Mouse (Mus musculus) small intestine, adult 2 months (tissue): ENCODE measurements at regions not wholly inside any gene's neighbourhood (a gene's known extent, or its start where the extent isn't known, plus 50 kb on each side); places are given as distances from the start of the nearest gene placed in this dataset.
"Not testable (repeated sequence)": the region's sequence is repeated elsewhere in the genome, so short reads cannot be mapped to it uniquely, and the experiment has no call there.

Source experiments
- CTCF ChIP-seq: fragments of 200-500 bp; IDR thresholded peaks from 2 replicates; pipeline ENCODE4 v1.5.1; 2012; ENCODE audit warnings: low read depth, mild to moderate bottlenecking, control low read depth, inconsistent platforms, low read length, moderate library complexity, mixed read lengths; ENCODE audit not compliant: insufficient replicate concordance, insufficient read length; ENCODE audit errors: extremely low read depth
- POLR2A ChIP-seq: fragments of 200-500 bp; IDR thresholded peaks from 2 replicates; pipeline ENCODE4 v1.6.1; 2012; ENCODE audit warnings: low read depth, mild to moderate bottlenecking, control low read depth, inconsistent platforms, low read length, moderate library complexity

- TF ChIP-seq CTCF, POLR2A: not testable (repeated sequence)
These were observed 202.6 kb upstream of the Cntn5 start for GRCm38 (mm10) chr9:11107212-11107611.
